Mouse (Mus musculus): ENCODE data around the gene Ulk4. TPM values are rescaled to one million over a fixed set of nuclear protein-coding genes. Genes with fewer than 3 reads are reported as not detected.

The Ulk4 gene
- polyA plus RNA-seq, 1 experiment from 2014 or later = 134 TPM

DNA sequence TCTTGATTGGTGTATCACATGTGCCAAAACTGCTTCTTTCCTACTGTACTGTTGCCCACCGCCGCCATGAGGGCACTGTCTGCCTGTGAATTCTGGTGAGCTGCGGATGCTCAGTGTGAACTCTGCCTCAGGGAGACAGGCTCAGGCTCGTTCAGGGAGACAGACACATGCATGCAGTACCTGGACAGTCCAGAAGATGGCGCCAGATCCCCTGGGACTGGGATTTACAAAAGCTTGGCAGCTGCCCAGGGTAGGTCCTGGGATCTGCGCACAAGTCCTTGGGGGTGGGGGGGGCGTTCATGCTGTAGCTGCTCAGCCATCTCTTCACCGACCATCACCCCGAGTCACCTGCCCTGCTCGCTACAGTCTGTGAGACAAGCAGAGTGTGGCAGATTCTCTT is 168.9 kb downstream of the Ulk4 start:
- Histone ChIP-seq H3K4me3 (no peak overlapping the region), H3K36me3 (no peaks in the 10 kb centered on the region), H3K9me3 (no peaks in the 10 kb centered on the region), H3K4me1 (peaks cover 26% of the 10 kb centered on the region), H3K4me2 (replicated peaks) (no peak overlapping the region), H3K9ac (replicated peaks) (no peak overlapping the region), H3K27me3 (no peaks in the 10 kb centered on the region), H3K27ac (replicated peaks) (peak overlapping the region; percentile 57)
- 10% methylated on average over 10 of the region's 10 CpGs for WGBS
- ATAC-seq (replicated peaks) = peak; percentile 89

- peak; percentile 94 for ATAC-seq (replicated peaks)
- no peak overlapping the region for H3K4me2 ChIP-seq (replicated peaks)
- H3K9me3 ChIP-seq = no peaks in the 10 kb centered on the region
- peaks cover 29% of the 10 kb centered on the region for H3K4me1 ChIP-seq
- no peaks in the 10 kb centered on the region for H3K36me3 ChIP-seq
- no peaks in the 10 kb centered on the region for H3K27me3 ChIP-seq
- peak overlapping the region; percentile 57 for H3K27ac ChIP-seq (replicated peaks)
- no peak overlapping the region for H3K9ac ChIP-seq (replicated peaks)
- WGBS = 43% methylated on average over 5 of the region's 5 CpGs
- no peak overlapping the region for H3K4me3 ChIP-seq
Observed at GRCm38 (mm10) chr9:121107643-121108042, 169.4 kb downstream of the Ulk4 start.

DNA sequence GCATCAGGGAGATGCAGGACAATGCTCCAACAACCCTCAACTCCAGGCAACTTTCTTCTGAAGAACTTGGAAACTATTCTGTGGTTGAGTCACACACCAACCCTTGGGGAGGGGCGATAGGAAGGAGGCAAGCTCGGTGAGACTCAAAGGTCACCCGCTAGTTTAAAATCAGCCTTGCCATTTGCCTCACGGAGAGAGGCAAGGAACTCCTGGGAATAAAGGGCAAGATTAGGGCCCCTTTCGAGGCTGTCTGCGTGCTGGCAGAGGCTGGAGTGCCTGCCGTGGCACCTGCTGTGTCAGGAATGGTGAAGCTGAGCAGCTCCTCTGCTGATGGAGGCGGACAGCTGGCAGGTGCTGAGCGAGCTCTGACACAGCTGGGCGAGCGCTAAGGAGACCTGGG is 169.9 kb downstream of the Ulk4 start:
- Histone ChIP-seq H3K4me3 (no peak overlapping the region), H3K4me2 (replicated peaks) (no peak overlapping the region), H3K36me3 (no peaks in the 10 kb centered on the region), H3K9me3 (no peaks in the 10 kb centered on the region), H3K4me1 (peaks cover 27% of the 10 kb centered on the region), H3K27me3 (no peaks in the 10 kb centered on the region), H3K9ac (replicated peaks) (no peak overlapping the region), H3K27ac (replicated peaks) (peak overlapping the region; percentile 57)
- WGBS = 21% methylated on average over 11 of the region's 11 CpGs
- peak; percentile 38; the same call in 1 of the 2 replicates for ATAC-seq (replicated peaks)

- Histone ChIP-seq H3K4me2 (replicated peaks) (no peak overlapping the region), H3K9me3 (no peaks in the 10 kb centered on the region), H3K4me1 (peaks cover 24% of the 10 kb centered on the region), H3K27me3 (no peaks in the 10 kb centered on the region), H3K9ac (replicated peaks) (no peak overlapping the region), H3K4me3 (no peak overlapping the region), H3K36me3 (no peaks in the 10 kb centered on the region), H3K27ac (replicated peaks) (no peak overlapping the region)
- 0 out of 2 replicates have a peak, but pooled peaks have one; percentile 49 for ATAC-seq (replicated peaks)
- WGBS = 79% methylated on average over 10 of the region's 10 CpGs
Observed at GRCm38 (mm10) chr9:121101516-121101915, 175.5 kb downstream of the Ulk4 start.

GRCm38 (mm10) chr9:121099453-121099852 is 177.5 kb downstream of the Ulk4 start:
- Histone ChIP-seq H3K36me3 (no peaks in the 10 kb centered on the region), H3K4me3 (no peak overlapping the region), H3K27ac (replicated peaks) (0 out of 2 replicates have a peak overlapping the region, but pooled peaks have one; percentile 12), H3K4me2 (replicated peaks) (no peak overlapping the region), H3K27me3 (no peaks in the 10 kb centered on the region), H3K9ac (replicated peaks) (no peak overlapping the region), H3K4me1 (peaks cover 24% of the 10 kb centered on the region), H3K9me3 (no peaks in the 10 kb centered on the region)
- 64% methylated on average over 10 of the region's 10 CpGs for WGBS
- ATAC-seq (replicated peaks) = peak; percentile 66; the same call in 1 of the 2 replicates

- no peaks in the 10 kb centered on the region for H3K27me3 ChIP-seq
- no peaks in the 10 kb centered on the region for H3K9me3 ChIP-seq
- peaks cover 7% of the 10 kb centered on the region; the same call in 1 of the 2 replicates for H3K4me1 ChIP-seq
- H3K36me3 ChIP-seq = no peaks in the 10 kb centered on the region
- H3K4me2 ChIP-seq (replicated peaks) = no peak overlapping the region
- no peak overlapping the region for H3K9ac ChIP-seq (replicated peaks)
- H3K4me3 ChIP-seq = no peak overlapping the region
- 92% methylated on average over 7 of the region's 7 CpGs for WGBS
- ATAC-seq (replicated peaks) = no peak
- no peak overlapping the region for H3K27ac ChIP-seq (replicated peaks)
Observed at GRCm38 (mm10) chr9:121093760-121094159, 183.2 kb downstream of the Ulk4 start.

- 88% methylated on average over 5 of the region's 5 CpGs for WGBS
- H3K4me3 ChIP-seq = no peak overlapping the region
- H3K9ac ChIP-seq (replicated peaks) = no peak overlapping the region
- no peaks in the 10 kb centered on the region for H3K4me1 ChIP-seq
- H3K27me3 ChIP-seq = no peaks in the 10 kb centered on the region
- no peaks in the 10 kb centered on the region for H3K9me3 ChIP-seq
- no peak overlapping the region for H3K4me2 ChIP-seq (replicated peaks)
- H3K27ac ChIP-seq (replicated peaks) = no peak overlapping the region
- H3K36me3 ChIP-seq = no peaks in the 10 kb centered on the region
- ATAC-seq (replicated peaks) = no peak
Observed at GRCm38 (mm10) chr9:121092568-121092967, 184.4 kb downstream of the Ulk4 start.

DNA sequence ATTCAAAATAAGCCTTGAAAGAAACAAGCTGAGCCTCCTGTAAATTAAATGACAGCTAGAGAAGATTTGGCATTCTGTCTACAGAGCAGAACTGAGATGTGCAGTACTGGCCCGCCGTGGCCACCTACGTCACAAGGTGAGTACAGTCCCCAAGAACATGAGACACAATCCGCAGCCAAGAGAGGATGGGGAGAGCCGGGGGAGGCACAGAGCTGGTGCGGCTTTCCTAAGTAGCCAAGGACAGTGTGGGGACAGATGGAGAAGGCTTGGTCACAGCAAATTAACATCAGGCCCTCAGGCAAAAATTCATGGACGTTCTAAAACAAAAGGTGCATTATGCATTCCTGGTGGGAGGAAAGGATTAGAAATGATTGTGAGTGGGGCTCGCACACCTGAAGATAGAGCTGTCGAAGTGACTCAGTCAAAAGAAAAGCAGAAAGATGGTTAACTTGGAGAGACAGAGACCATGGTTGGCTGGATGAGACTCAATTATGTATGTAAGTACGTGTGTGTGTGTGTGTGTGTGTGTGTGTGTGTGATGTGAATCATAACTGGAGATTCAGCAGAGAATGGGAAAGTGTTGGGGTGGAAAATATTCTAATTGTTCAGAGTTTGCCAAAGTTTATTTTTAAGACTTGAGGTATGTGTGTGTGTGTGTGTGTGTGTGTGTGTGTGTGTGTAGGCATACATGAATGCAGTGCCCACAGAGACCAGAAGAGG is 185.8 kb downstream of the Ulk4 start:
- Histone ChIP-seq H3K4me3 (no peak overlapping the region), H3K9me3 (no peaks in the 10 kb centered on the region), H3K9ac (replicated peaks) (no peak overlapping the region), H3K27me3 (no peaks in the 10 kb centered on the region), H3K4me2 (replicated peaks) (no peak overlapping the region), H3K27ac (replicated peaks) (no peak overlapping the region), H3K36me3 (no peaks in the 10 kb centered on the region), H3K4me1 (no peaks in the 10 kb centered on the region)
- WGBS = 72% methylated on average over 10 of the region's 10 CpGs
- no peak for ATAC-seq (replicated peaks)

- WGBS = 62% methylated on average over 8 of the region's 8 CpGs
- H3K4me1 ChIP-seq = peaks cover 7% of the 10 kb centered on the region
- no peaks in the 10 kb centered on the region for H3K27me3 ChIP-seq
- H3K27ac ChIP-seq (replicated peaks) = no peak overlapping the region
- no peak overlapping the region for H3K9ac ChIP-seq (replicated peaks)
- ATAC-seq (replicated peaks) = 0 out of 2 replicates have a peak, but pooled peaks have one; percentile 29
- H3K9me3 ChIP-seq = no peaks in the 10 kb centered on the region
- no peaks in the 10 kb centered on the region for H3K36me3 ChIP-seq
- H3K4me2 ChIP-seq (replicated peaks) = no peak overlapping the region
- no peak overlapping the region for H3K4me3 ChIP-seq
Observed at GRCm38 (mm10) chr9:121087661-121088060, 189.3 kb downstream of the Ulk4 start.

GRCm38 (mm10) chr9:121084191-121084590 is 192.8 kb downstream of the Ulk4 start:
- no peaks in the 10 kb centered on the region for H3K27me3 ChIP-seq
- H3K4me3 ChIP-seq = no peak overlapping the region
- 49% methylated on average over 4 of the region's 4 CpGs for WGBS
- no peaks in the 10 kb centered on the region for H3K36me3 ChIP-seq
- no peak for ATAC-seq (replicated peaks)
- no peak overlapping the region for H3K27ac ChIP-seq (replicated peaks)
- no peak overlapping the region for H3K9ac ChIP-seq (replicated peaks)
- no peaks in the 10 kb centered on the region for H3K9me3 ChIP-seq
- peaks cover 18% of the 10 kb centered on the region for H3K4me1 ChIP-seq
- H3K4me2 ChIP-seq (replicated peaks) = no peak overlapping the region

GRCm38 (mm10) chr9:121080834-121081233 is 196.2 kb downstream of the Ulk4 start:
- Histone ChIP-seq H3K4me3 (no peak overlapping the region), H3K4me2 (replicated peaks) (no peak overlapping the region), H3K27ac (replicated peaks) (no peak overlapping the region), H3K4me1 (peaks cover 26% of the 10 kb centered on the region), H3K36me3 (no peaks in the 10 kb centered on the region), H3K9ac (replicated peaks) (no peak overlapping the region), H3K27me3 (no peaks in the 10 kb centered on the region), H3K9me3 (no peaks in the 10 kb centered on the region)
- WGBS = 68% methylated on average over 3 of the region's 3 CpGs
- ATAC-seq (replicated peaks) = no peak

DNA sequence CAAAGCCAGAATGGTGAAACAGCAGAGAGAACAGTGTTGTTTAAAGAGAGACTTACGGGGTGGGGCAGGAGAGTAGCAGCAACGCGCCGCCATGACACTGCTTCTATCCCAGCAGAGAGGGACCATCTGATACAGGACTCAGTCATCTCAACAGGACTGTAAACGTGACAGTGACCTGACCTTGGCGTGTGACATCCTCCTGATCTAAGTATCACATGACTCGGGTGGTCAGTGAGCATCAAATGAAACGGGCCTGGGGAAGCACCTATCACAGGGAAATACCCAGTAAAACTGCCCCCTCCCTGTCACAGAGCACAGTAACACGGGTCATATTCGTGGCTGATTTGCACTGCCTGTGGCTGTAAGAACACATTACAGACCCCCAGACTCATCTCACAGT is 196.6 kb downstream of the Ulk4 start:
- WGBS = 86% methylated on average over 10 of the region's 10 CpGs
- H3K27ac ChIP-seq (replicated peaks) = no peak overlapping the region
- H3K9me3 ChIP-seq = no peaks in the 10 kb centered on the region
- H3K4me3 ChIP-seq = no peak overlapping the region
- no peaks in the 10 kb centered on the region for H3K27me3 ChIP-seq
- ATAC-seq (replicated peaks) = no peak
- peaks cover 26% of the 10 kb centered on the region for H3K4me1 ChIP-seq
- H3K9ac ChIP-seq (replicated peaks) = no peak overlapping the region
- H3K36me3 ChIP-seq = no peaks in the 10 kb centered on the region
- H3K4me2 ChIP-seq (replicated peaks) = no peak overlapping the region
